Mouse (Mus musculus) heart, adult 2 months (tissue): ENCODE data around the gene Zgrf1.

Source experiments
- CTCF ChIP-seq: fragments of 200-600 bp; IDR thresholded peaks from 2 replicates; pipeline ENCODE4 v1.8.1; 2022; ENCODE audit warnings: antibody characterized with exemption, mild to moderate bottlenecking, moderate library complexity
- POLR2A ChIP-seq: fragments of 200-500 bp; IDR thresholded peaks from 2 replicates; pipeline ENCODE4 v1.6.1; 2011; ENCODE audit warnings: mild to moderate bottlenecking, low read depth, low read length, control low read depth; ENCODE audit not compliant: insufficient read depth

- TF ChIP-seq CTCF (no peak), POLR2A (peak; percentile 78)
These were observed 28.0 kb upstream of the Zgrf1 start for GRCm38 (mm10) chr3:127525188-127525819.
